Mouse (Mus musculus) olfactory bulb, adult 2 months (tissue): Measurements from ENCODE around the gene Klk10.

Experiments
- CTCF ChIP-seq: fragments of 200-500 bp; IDR thresholded peaks from 2 replicates; pipeline ENCODE4 v1.5.1; 2012; ENCODE audit warnings: low read depth, mild to moderate bottlenecking, low read length, moderate library complexity; ENCODE audit not compliant: insufficient read depth
- POLR2A ChIP-seq: fragments of 200-500 bp; IDR thresholded peaks from 2 replicates; pipeline ENCODE4 v1.6.1; 2012; ENCODE audit warnings: mild to moderate bottlenecking, low read depth, low read length, moderate library complexity; ENCODE audit not compliant: insufficient read depth

GRCm38 (mm10) chr7:43777423-43777822 lies 3.4 kb upstream of the Klk10 start:
- TF ChIP-seq CTCF = no peak
- no peak for TF ChIP-seq POLR2A
